In the genomic region with DNA sequence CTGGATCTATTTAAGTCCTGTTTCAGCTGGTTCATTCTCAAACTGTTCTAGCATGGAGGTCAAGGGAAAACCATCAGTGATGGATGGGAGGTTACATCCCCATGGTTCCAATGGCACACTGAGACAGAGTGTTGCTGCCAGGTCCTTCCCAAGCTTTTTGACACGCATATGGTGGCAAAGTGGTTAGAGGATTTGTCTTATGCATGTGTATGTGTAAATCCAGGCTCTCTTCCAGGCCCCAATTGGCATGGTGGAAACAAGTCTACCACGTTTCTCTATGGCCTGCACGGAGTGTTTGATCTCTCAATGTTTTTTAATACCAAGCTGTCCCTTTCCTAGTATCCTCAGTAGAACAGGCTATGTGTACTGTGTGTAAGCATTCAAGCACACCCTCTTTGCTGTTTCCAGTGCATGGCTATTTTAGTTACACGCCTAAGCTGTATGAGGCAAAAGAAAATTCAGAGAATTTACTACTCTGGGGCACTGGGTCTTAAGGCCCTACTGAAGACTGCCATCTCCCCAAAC, we compare ENCODE assay signal across 25 mouse cellular contexts.
"Had no signal": no experiment of that assay in that cellular context is flagged by ENCODE, and none has a peak within 500 bp of the region (broad histone marks: within the 10 kb centered on the region; RNA-seq: fewer than 3 reads in every experiment).

No protein-coding gene starts in this region.

- H3K4me2 ChIP-seq: heart, embryonic 12.5 days; hindbrain, embryonic 13.5 days; hindbrain, embryonic 15.5 days; kidney, embryonic 15.5 days; limb, embryonic 12.5 days; liver, embryonic 11.5 days; liver, embryonic 13.5 days had no signal

- DNase-seq: gastrocnemius, postnatal 14 days; gastrocnemius, postnatal 36 days; heart, adult 18-20 months; heart, postnatal 14 days; heart, postnatal 36 days; kidney, adult 11 months; kidney, adult 2 months; kidney, adult 9 months; kidney, postnatal 14 days; kidney, postnatal 36 days; layer of hippocampus, adult 9-11 months; liver; liver, embryonic 13.5 days had no signal

- H3K9me3 ChIP-seq: heart, embryonic 10.5 days; heart, embryonic 12.5 days; hindbrain, embryonic 13.5 days; hindbrain, embryonic 15.5 days; limb, embryonic 10.5 days; limb, embryonic 12.5 days; liver, embryonic 13.5 days had no signal

- H3K27me3 ChIP-seq: heart, embryonic 12.5 days; hindbrain, embryonic 13.5 days; hindbrain, embryonic 15.5 days; kidney, embryonic 15.5 days; limb, embryonic 12.5 days; liver, embryonic 13.5 days had no signal

- H3K9ac ChIP-seq: heart, embryonic 12.5 days; hindbrain, embryonic 13.5 days; hindbrain, embryonic 15.5 days; kidney, embryonic 15.5 days; limb, embryonic 12.5 days; liver, embryonic 13.5 days had no signal

- ATAC-seq: hindbrain, postnatal 0 days; intestine, embryonic 16.5 days had no signal

- H3K27ac ChIP-seq: heart, embryonic 10.5 days; hindbrain, embryonic 13.5 days; hindbrain, embryonic 15.5 days; hindbrain, postnatal 0 days; kidney, embryonic 15.5 days; kidney, postnatal 0 days; left cerebral cortex, adult 2 months; limb, embryonic 10.5 days; limb, embryonic 12.5 days; liver, embryonic 13.5 days had no signal

- H3K4me3 ChIP-seq: heart, embryonic 10.5 days; heart, embryonic 12.5 days; hindbrain, embryonic 13.5 days; hindbrain, embryonic 15.5 days; kidney, embryonic 15.5 days; left cerebral cortex, adult 2 months; limb, embryonic 10.5 days; limb, embryonic 12.5 days; liver, embryonic 13.5 days had no signal

- H3K36me3 ChIP-seq: heart, embryonic 10.5 days; hindbrain, embryonic 13.5 days; hindbrain, embryonic 15.5 days; kidney, embryonic 15.5 days; limb, embryonic 10.5 days; limb, embryonic 12.5 days; liver, embryonic 13.5 days had no signal

- H3K4me1 ChIP-seq: heart, embryonic 10.5 days; heart, embryonic 12.5 days; hindbrain, embryonic 13.5 days; hindbrain, embryonic 15.5 days; kidney, embryonic 15.5 days; limb, embryonic 10.5 days; limb, embryonic 12.5 days; liver, embryonic 13.5 days had no signal
